Mouse (Mus musculus): ENCODE data around the gene Wfdc8. TPM values are rescaled to one million over a fixed set of nuclear protein-coding genes. Genes with fewer than 3 reads are reported as not detected.

Gene Wfdc8
- polyA plus RNA-seq, 1 experiment from 2014 or later: not detected

- whole genome bisulfite sequencing: 81% methylated on average over 8 of the region's 8 CpGs
- ATAC-seq (ENCODE audit: insufficient number of reproducible peaks, low FRiP score, low TSS enrichment, low read depth): no peak
- Histone ChIP-seq H3K4me2 (ENCODE audit: low read depth, severe bottlenecking) (no peak overlapping the region), H3K4me1 (ENCODE audit: control insufficient read depth, insufficient read depth, low read length) (peaks cover 9% of the 10 kb centered on the region), H3K36me3 (ENCODE audit: control insufficient read depth, insufficient read depth, low read length) (no peaks in the 10 kb centered on the region), H3K27me3 (ENCODE audit: control insufficient read depth, insufficient read depth, low read length) (no peaks in the 10 kb centered on the region), H3K4me3 (ENCODE audit: low read depth, low read length) (no peak overlapping the region), H3K9ac (ENCODE audit: low read length) (no peak overlapping the region), H3K27ac (replicated peaks; ENCODE audit: low read depth, low read length) (no peak overlapping the region), H3K9me3 (ENCODE audit: control insufficient read depth, low read length) (no peaks in the 10 kb centered on the region)
- no peak for DNase-seq (ENCODE audit: low spot score)
These were observed 55.0 kb downstream of the Wfdc8 start for GRCm38 (mm10) chr2:164558426-164558825.

DNA sequence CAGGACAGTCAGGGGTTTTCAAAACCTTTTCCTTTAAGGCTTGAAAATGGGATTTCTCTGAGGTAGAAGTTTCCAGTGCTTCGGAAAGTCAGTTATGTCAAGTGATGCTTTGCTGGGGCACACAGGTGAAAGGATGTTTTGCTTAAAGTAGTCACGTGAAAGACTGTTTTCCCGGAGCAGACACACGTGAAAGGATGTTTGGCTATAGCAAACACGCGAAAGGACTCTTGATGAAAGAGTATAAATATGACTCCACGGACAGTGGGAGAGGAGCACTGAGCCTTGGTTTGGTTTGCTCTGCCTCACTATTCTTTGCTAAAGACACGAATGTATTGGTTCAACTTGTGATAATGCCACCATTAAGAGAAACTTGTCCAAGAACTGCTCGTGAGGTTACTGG lies 61.9 kb downstream of the Wfdc8 start:
- DNase-seq (ENCODE audit: low spot score): no peak
- 89% methylated on average over 9 of the region's 9 CpGs for WGBS
- no peak for ATAC-seq (ENCODE audit: insufficient number of reproducible peaks, low FRiP score, low TSS enrichment, low read depth)
- Histone ChIP-seq H3K9me3 (ENCODE audit: control insufficient read depth, low read length) (no peaks in the 10 kb centered on the region), H3K4me1 (ENCODE audit: control insufficient read depth, insufficient read depth, low read length) (0 out of 2 replicates have a peak, but pooled peaks cover 3% of the 10 kb centered on the region), H3K4me2 (ENCODE audit: low read depth, severe bottlenecking) (no peak overlapping the region), H3K4me3 (ENCODE audit: low read depth, low read length) (no peak overlapping the region), H3K36me3 (ENCODE audit: control insufficient read depth, insufficient read depth, low read length) (no peaks in the 10 kb centered on the region), H3K27ac (replicated peaks; ENCODE audit: low read depth, low read length) (no peak overlapping the region), H3K27me3 (ENCODE audit: control insufficient read depth, insufficient read depth, low read length) (no peaks in the 10 kb centered on the region), H3K9ac (ENCODE audit: low read length) (no peak overlapping the region)

- DNase-seq (ENCODE audit: low spot score) (no peak), ATAC-seq (ENCODE audit: insufficient number of reproducible peaks, low FRiP score, low TSS enrichment, low read depth) (no peak)
- Histone ChIP-seq H3K27ac (replicated peaks; ENCODE audit: low read depth, low read length) (no peak overlapping the region), H3K27me3 (ENCODE audit: control insufficient read depth, insufficient read depth, low read length) (no peaks in the 10 kb centered on the region), H3K9me3 (ENCODE audit: control insufficient read depth, low read length) (no peaks in the 10 kb centered on the region), H3K9ac (ENCODE audit: low read length) (no peak overlapping the region), H3K36me3 (ENCODE audit: control insufficient read depth, insufficient read depth, low read length) (no peaks in the 10 kb centered on the region), H3K4me2 (ENCODE audit: low read depth, severe bottlenecking) (no peak overlapping the region), H3K4me1 (ENCODE audit: control insufficient read depth, insufficient read depth, low read length) (0 out of 2 replicates have a peak, but pooled peaks cover 3% of the 10 kb centered on the region), H3K4me3 (ENCODE audit: low read depth, low read length) (no peak overlapping the region)
- WGBS: 80% methylated on average over 2 of the region's 2 CpGs
These were observed 62.5 kb downstream of the Wfdc8 start for GRCm38 (mm10) chr2:164550895-164551269.

DNA sequence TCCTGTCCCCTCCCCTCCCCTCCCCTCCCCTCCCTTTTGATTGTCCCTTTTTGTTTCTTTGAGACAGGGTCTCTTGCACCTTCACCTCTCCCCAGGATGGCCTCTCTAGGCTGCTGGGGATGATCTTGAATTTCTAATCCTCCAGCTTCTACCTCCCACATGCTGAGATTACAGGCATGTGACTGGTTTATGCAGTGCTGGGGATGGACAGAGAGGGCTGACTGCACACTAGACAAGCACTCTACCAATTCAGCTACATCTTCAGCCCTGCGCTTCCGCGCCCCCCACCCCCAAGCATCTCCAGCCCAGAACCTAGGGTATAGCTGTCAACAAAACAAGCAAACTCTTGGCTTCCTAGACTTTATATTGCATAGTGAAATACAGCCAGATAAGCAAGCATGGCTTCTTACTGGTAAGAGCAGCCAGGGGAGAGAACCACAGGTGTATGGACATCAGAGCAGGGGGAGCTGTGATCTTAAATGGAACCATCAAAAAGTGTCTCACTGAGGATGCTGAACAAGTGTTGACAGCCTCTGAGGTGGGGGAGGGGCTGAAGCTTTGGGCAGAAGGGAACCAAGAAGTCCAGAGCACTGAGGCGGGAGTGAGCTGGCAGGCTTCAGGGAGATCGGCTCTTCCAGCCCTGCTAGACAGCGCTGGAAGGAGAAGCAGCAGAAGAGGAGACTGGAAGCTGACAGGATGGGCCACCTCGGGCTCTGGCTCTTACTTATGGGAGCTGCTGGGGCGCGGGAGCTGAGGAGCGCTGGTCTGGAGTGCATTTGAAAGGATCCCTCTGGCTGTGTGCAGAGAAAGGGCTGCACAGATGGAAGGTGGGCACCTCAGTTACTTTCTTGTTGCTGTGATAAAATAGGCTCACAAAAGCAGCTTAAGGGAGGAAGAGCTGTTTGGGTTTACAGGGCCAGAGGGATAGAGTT lies 63.2 kb downstream of the Wfdc8 start:
- Histone ChIP-seq H3K9ac (ENCODE audit: low read length) (no peak overlapping the region; the same call in 1 of the 2 replicates), H3K4me3 (ENCODE audit: low read depth, low read length) (no peak overlapping the region), H3K9me3 (ENCODE audit: control insufficient read depth, low read length) (no peaks in the 10 kb centered on the region), H3K36me3 (ENCODE audit: control insufficient read depth, insufficient read depth, low read length) (no peaks in the 10 kb centered on the region), H3K27me3 (ENCODE audit: control insufficient read depth, insufficient read depth, low read length) (no peaks in the 10 kb centered on the region), H3K4me2 (ENCODE audit: low read depth, severe bottlenecking) (no peak overlapping the region), H3K27ac (replicated peaks; ENCODE audit: low read depth, low read length) (no peak overlapping the region), H3K4me1 (ENCODE audit: control insufficient read depth, insufficient read depth, low read length) (0 out of 2 replicates have a peak, but pooled peaks cover 3% of the 10 kb centered on the region)
- DNase-seq (ENCODE audit: low spot score) (no peak), ATAC-seq (ENCODE audit: insufficient number of reproducible peaks, low FRiP score, low TSS enrichment, low read depth) (no peak)
- 25% methylated on average over 10 of the region's 10 CpGs for WGBS

DNA sequence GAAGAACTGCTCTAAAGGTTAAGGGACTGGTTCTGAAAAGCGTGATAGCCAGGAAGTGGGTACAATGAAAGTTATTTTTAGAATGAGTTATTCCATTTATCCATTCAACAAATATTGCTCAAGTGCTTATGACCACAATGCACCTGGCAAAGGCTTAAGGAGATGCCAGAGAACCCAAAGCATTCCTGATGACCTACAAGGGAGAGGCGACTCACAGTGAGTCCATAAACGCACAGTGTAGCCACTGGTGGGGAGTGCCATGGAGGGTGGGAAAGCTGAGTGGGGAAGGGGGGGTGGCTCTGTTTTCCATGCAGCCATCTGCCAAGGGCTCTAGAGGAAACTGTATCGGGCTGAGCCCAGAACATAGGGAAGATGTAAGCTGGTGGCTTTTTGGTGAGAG lies 64.1 kb downstream of the Wfdc8 start:
- no peak overlapping the region for H3K27ac ChIP-seq (replicated peaks; ENCODE audit: low read depth, low read length)
- WGBS: 48% methylated on average over 4 of the region's 4 CpGs
- no peaks in the 10 kb centered on the region for H3K36me3 ChIP-seq (ENCODE audit: control insufficient read depth, insufficient read depth, low read length)
- no peak overlapping the region for H3K4me2 ChIP-seq (ENCODE audit: low read depth, severe bottlenecking)
- H3K27me3 ChIP-seq (ENCODE audit: control insufficient read depth, insufficient read depth, low read length): no peaks in the 10 kb centered on the region
- no peaks in the 10 kb centered on the region for H3K9me3 ChIP-seq (ENCODE audit: control insufficient read depth, low read length)
- H3K4me3 ChIP-seq (ENCODE audit: low read depth, low read length): no peak overlapping the region
- no peak for ATAC-seq (ENCODE audit: insufficient number of reproducible peaks, low FRiP score, low TSS enrichment, low read depth)
- H3K4me1 ChIP-seq (ENCODE audit: control insufficient read depth, insufficient read depth, low read length): 0 out of 2 replicates have a peak, but pooled peaks cover 3% of the 10 kb centered on the region
- no peak for DNase-seq (ENCODE audit: low spot score)
- H3K9ac ChIP-seq (ENCODE audit: low read length): no peak overlapping the region

Other genes with a start within 250 kb of the Wfdc8 start
- gene Slpi, start 224.5 kb downstream of the Wfdc8 start, polyA plus RNA-seq (2014; fragmentation: Nextera tagmentation; extraction: Ambion mirVana): 0.43 and 0.76 TPM in 2 replicates
- 0.04 and 0.16 TPM in 2 replicates for gene Rbpjl, start 210.5 kb downstream of the Wfdc8 start, polyA plus RNA-seq (2014; fragmentation: Nextera tagmentation; extraction: Ambion mirVana)
- gene Matn4, start 208.5 kb downstream of the Wfdc8 start, polyA plus RNA-seq (2014; fragmentation: Nextera tagmentation; extraction: Ambion mirVana): 2.7 and 3.6 TPM in 2 replicates
- 22.6 and 23.6 TPM in 2 replicates for gene Sdc4, start 169.7 kb downstream of the Wfdc8 start, polyA plus RNA-seq (2014; fragmentation: Nextera tagmentation; extraction: Ambion mirVana)
- 52.6 and 53.6 TPM in 2 replicates for gene Sys1, start 156.7 kb downstream of the Wfdc8 start, polyA plus RNA-seq (2014; fragmentation: Nextera tagmentation; extraction: Ambion mirVana)
- gene Gm20458, start 152.7 kb downstream of the Wfdc8 start, polyA plus RNA-seq (2014; fragmentation: Nextera tagmentation; extraction: Ambion mirVana): 2.8 and 3.6 TPM in 2 replicates
- not detected in 2 replicates for gene Trp53tg5, start 139.9 kb downstream of the Wfdc8 start, polyA plus RNA-seq (2014; fragmentation: Nextera tagmentation; extraction: Ambion mirVana)
- gene Dbndd2, start 127.5 kb downstream of the Wfdc8 start, polyA plus RNA-seq (2014; fragmentation: Nextera tagmentation; extraction: Ambion mirVana): 0.38 and 1.3 TPM in 2 replicates
- 40.4 and 42.2 TPM in 2 replicates for gene Pigt, start 116.1 kb downstream of the Wfdc8 start, polyA plus RNA-seq (2014; fragmentation: Nextera tagmentation; extraction: Ambion mirVana)
- 38.7 and 38.9 TPM in 2 replicates for gene Wfdc2, start 51.2 kb downstream of the Wfdc8 start, polyA plus RNA-seq (2014; fragmentation: Nextera tagmentation; extraction: Ambion mirVana)
- not detected in 2 replicates for gene Spint3, start 40.2 kb downstream of the Wfdc8 start, polyA plus RNA-seq (2014; fragmentation: Nextera tagmentation; extraction: Ambion mirVana)
- gene Wfdc6a, start 28.2 kb downstream of the Wfdc8 start, polyA plus RNA-seq (2014; fragmentation: Nextera tagmentation; extraction: Ambion mirVana): not detected in 2 replicates
- not detected in 2 replicates for gene Eppin, start 20.0 kb downstream of the Wfdc8 start, polyA plus RNA-seq (2014; fragmentation: Nextera tagmentation; extraction: Ambion mirVana)
- not detected in 2 replicates for gene Wfdc6b, start 104 bp downstream of the Wfdc8 start, polyA plus RNA-seq (2014; fragmentation: Nextera tagmentation; extraction: Ambion mirVana)
- not detected in 2 replicates for gene Wfdc16, start 25.2 kb upstream of the Wfdc8 start, polyA plus RNA-seq (2014; fragmentation: Nextera tagmentation; extraction: Ambion mirVana)
- not detected in 2 replicates for gene Wfdc10, start 42.4 kb upstream of the Wfdc8 start, polyA plus RNA-seq (2014; fragmentation: Nextera tagmentation; extraction: Ambion mirVana)
- gene Wfdc9, start 43.0 kb upstream of the Wfdc8 start, polyA plus RNA-seq (2014; fragmentation: Nextera tagmentation; extraction: Ambion mirVana): not detected in 2 replicates
- gene Wfdc11, start 60.5 kb upstream of the Wfdc8 start, polyA plus RNA-seq (2014; fragmentation: Nextera tagmentation; extraction: Ambion mirVana): not detected in 2 replicates
- 0.60 TPM in 1 of 2 replicates, not detected in the other for gene Wfdc13, start 71.5 kb upstream of the Wfdc8 start, polyA plus RNA-seq (2014; fragmentation: Nextera tagmentation; extraction: Ambion mirVana)
- gene Spint4, start 84.9 kb upstream of the Wfdc8 start, polyA plus RNA-seq (2014; fragmentation: Nextera tagmentation; extraction: Ambion mirVana): not detected in 2 replicates
- gene Spint5, start 101.7 kb upstream of the Wfdc8 start, polyA plus RNA-seq (2014; fragmentation: Nextera tagmentation; extraction: Ambion mirVana): not detected in 2 replicates
- gene Wfdc3, start 132.3 kb upstream of the Wfdc8 start, polyA plus RNA-seq (2014; fragmentation: Nextera tagmentation; extraction: Ambion mirVana): 0.55 and 1.0 TPM in 2 replicates
- 87.0 and 96.4 TPM in 2 replicates for gene Dnttip1, start 132.4 kb upstream of the Wfdc8 start, polyA plus RNA-seq (2014; fragmentation: Nextera tagmentation; extraction: Ambion mirVana)
- 634 and 636 TPM in 2 replicates for gene Ube2c, start 156.3 kb upstream of the Wfdc8 start, polyA plus RNA-seq (2014; fragmentation: Nextera tagmentation; extraction: Ambion mirVana)
- 13.8 and 14.6 TPM in 2 replicates for gene Tnnc2, start 166.3 kb upstream of the Wfdc8 start, polyA plus RNA-seq (2014; fragmentation: Nextera tagmentation; extraction: Ambion mirVana)
- gene Snx21, start 172.2 kb upstream of the Wfdc8 start, polyA plus RNA-seq (2014; fragmentation: Nextera tagmentation; extraction: Ambion mirVana): 9.9 and 14.6 TPM in 2 replicates
- 12.0 and 12.3 TPM in 2 replicates for gene Acot8, start 191.3 kb upstream of the Wfdc8 start, polyA plus RNA-seq (2014; fragmentation: Nextera tagmentation; extraction: Ambion mirVana)
- 11.0 and 11.8 TPM in 2 replicates for gene Zswim3, start 191.5 kb upstream of the Wfdc8 start, polyA plus RNA-seq (2014; fragmentation: Nextera tagmentation; extraction: Ambion mirVana)
- 22.3 and 22.4 TPM in 2 replicates for gene Zswim1, start 209.1 kb upstream of the Wfdc8 start, polyA plus RNA-seq (2014; fragmentation: Nextera tagmentation; extraction: Ambion mirVana)
- not detected in 2 replicates for gene Spata25, start 214.9 kb upstream of the Wfdc8 start, polyA plus RNA-seq (2014; fragmentation: Nextera tagmentation; extraction: Ambion mirVana)
- 95.8 and 104 TPM in 2 replicates for gene Ctsa, start 219.2 kb upstream of the Wfdc8 start, polyA plus RNA-seq (2014; fragmentation: Nextera tagmentation; extraction: Ambion mirVana)
- gene Neurl2, start 219.8 kb upstream of the Wfdc8 start, polyA plus RNA-seq (2014; fragmentation: Nextera tagmentation; extraction: Ambion mirVana): 5.9 and 6.1 TPM in 2 replicates
- 22.9 and 25.1 TPM in 2 replicates for gene Pltp, start 244.1 kb upstream of the Wfdc8 start, polyA plus RNA-seq (2014; fragmentation: Nextera tagmentation; extraction: Ambion mirVana)

Data from limb, embryonic 11.5 days (tissue).